Mouse (Mus musculus): ENCODE measurements at regions not wholly inside any gene's neighbourhood (a gene's known extent, or its start where the extent isn't known, plus 50 kb on each side); places are given as distances from the start of the nearest gene placed in this dataset.

DNA sequence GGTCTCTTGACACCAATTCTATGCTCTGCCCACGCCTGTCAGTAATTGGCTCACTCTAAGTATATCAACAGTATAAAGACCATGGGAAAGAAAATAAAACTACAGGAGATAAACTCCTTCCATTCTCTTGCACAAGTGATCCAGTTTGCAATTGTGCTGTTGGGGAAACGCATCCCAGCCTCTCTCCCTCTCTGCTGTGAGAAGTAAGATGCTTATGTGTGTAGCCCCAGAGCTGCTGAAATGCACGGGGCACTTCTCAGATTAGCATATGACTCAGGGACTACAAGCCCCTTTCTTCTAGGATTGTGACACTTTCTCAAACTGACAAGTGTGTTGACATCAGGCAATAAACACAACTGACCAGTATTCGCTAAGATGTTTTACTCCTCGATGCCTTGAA, 107.7 kb upstream of the Acvr2a start:
- Histone ChIP-seq H3K9ac (replicated peaks; ENCODE audit: low read depth) (no peak overlapping the region), H3K4me1 (ENCODE audit: insufficient read depth, low read depth, low read length) (no peaks in the 10 kb centered on the region), H3K36me3 (ENCODE audit: insufficient read depth, low read length) (no peaks in the 10 kb centered on the region), H3K9me3 (ENCODE audit: low read length) (no peaks in the 10 kb centered on the region), H3K4me3 (ENCODE audit: low read depth, low read length) (no peak overlapping the region), H3K27ac (ENCODE audit: low read length) (no peak overlapping the region), H3K4me2 (replicated peaks; ENCODE audit: low read depth, low read length) (no peak overlapping the region), H3K27me3 (replicated peaks; ENCODE audit: insufficient read depth, low read length) (no peaks in the 10 kb centered on the region)
- TF ChIP-seq EP300 (IDR thresholded peaks at IDR 0.05) (0 out of 2 replicates have a peak, but pooled peaks have one; percentile 20), CTCF (IDR thresholded peaks at IDR 0.05) (no peak)
- ATAC-seq (no peak), DNase-seq (ENCODE audit: low spot score) (peak; percentile 30)
- 35% methylated on average over 5 of the region's 5 CpGs for WGBS

GRCm38 (mm10) chr2:48716206-48716605, 97.7 kb upstream of the Acvr2a start:
- Histone ChIP-seq H3K36me3 (ENCODE audit: insufficient read depth, low read length) (no peaks in the 10 kb centered on the region), H3K9me3 (ENCODE audit: low read length) (no peaks in the 10 kb centered on the region), H3K9ac (replicated peaks; ENCODE audit: low read depth) (no peak overlapping the region), H3K4me1 (ENCODE audit: insufficient read depth, low read depth, low read length) (no peaks in the 10 kb centered on the region), H3K4me3 (ENCODE audit: low read depth, low read length) (no peak overlapping the region), H3K27me3 (replicated peaks; ENCODE audit: insufficient read depth, low read length) (no peaks in the 10 kb centered on the region), H3K27ac (ENCODE audit: low read length) (no peak overlapping the region), H3K4me2 (replicated peaks; ENCODE audit: low read depth, low read length) (no peak overlapping the region)
- 91% methylated on average over 4 of the region's 4 CpGs for WGBS
- ATAC-seq (no peak), DNase-seq (ENCODE audit: low spot score) (no peak)
- TF ChIP-seq EP300 (IDR thresholded peaks at IDR 0.05) (no peak), CTCF (IDR thresholded peaks at IDR 0.05) (no peak)

DNA sequence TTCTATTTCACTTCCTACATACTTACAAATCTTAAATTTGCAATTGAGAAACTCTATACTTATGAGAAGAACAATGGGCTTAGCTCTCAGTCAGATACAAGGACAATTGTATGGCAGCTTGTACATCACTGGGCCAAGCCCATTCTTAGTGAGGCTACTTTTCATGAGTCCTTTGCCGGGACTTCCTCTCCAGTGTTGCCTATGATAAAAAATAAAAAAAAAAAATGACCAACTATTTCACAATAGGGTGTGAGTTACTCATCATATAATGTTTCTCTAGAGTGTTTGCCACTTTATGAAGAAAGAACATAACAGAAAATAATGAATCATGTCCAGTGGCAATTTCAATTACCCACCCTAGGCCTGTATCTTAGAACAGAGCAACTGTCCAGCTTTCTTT, 96.1 kb upstream of the Acvr2a start:
- Histone ChIP-seq H3K27ac (ENCODE audit: low read length) (no peak overlapping the region), H3K4me1 (ENCODE audit: insufficient read depth, low read depth, low read length) (no peaks in the 10 kb centered on the region), H3K4me2 (replicated peaks; ENCODE audit: low read depth, low read length) (no peak overlapping the region), H3K27me3 (replicated peaks; ENCODE audit: insufficient read depth, low read length) (no peaks in the 10 kb centered on the region), H3K9me3 (ENCODE audit: low read length) (no peaks in the 10 kb centered on the region), H3K4me3 (ENCODE audit: low read depth, low read length) (no peak overlapping the region), H3K36me3 (ENCODE audit: insufficient read depth, low read length) (no peaks in the 10 kb centered on the region), H3K9ac (replicated peaks; ENCODE audit: low read depth) (no peak overlapping the region)
- ATAC-seq (no peak), DNase-seq (ENCODE audit: low spot score) (peak; percentile 54)
- no peak for TF ChIP-seq CTCF (IDR thresholded peaks at IDR 0.05)
- TF ChIP-seq EP300 (IDR thresholded peaks at IDR 0.05): no peak
- 62% methylated on average over 1 of the region's 1 CpGs for WGBS

GRCm38 (mm10) chr2:48718261-48718660, 95.6 kb upstream of the Acvr2a start:
- 77% methylated on average over 2 of the region's 2 CpGs for WGBS
- no peaks in the 10 kb centered on the region for H3K9me3 ChIP-seq (ENCODE audit: low read length)
- H3K9ac ChIP-seq (replicated peaks; ENCODE audit: low read depth): no peak overlapping the region
- no peak overlapping the region for H3K4me3 ChIP-seq (ENCODE audit: low read depth, low read length)
- ATAC-seq: no peak
- no peaks in the 10 kb centered on the region for H3K27me3 ChIP-seq (replicated peaks; ENCODE audit: insufficient read depth, low read length)
- H3K4me2 ChIP-seq (replicated peaks; ENCODE audit: low read depth, low read length): no peak overlapping the region
- no peaks in the 10 kb centered on the region for H3K36me3 ChIP-seq (ENCODE audit: insufficient read depth, low read length)
- no peak overlapping the region for H3K27ac ChIP-seq (ENCODE audit: low read length)
- TF ChIP-seq EP300 (IDR thresholded peaks at IDR 0.05) (no peak), CTCF (IDR thresholded peaks at IDR 0.05) (no peak)
- no peak for DNase-seq (ENCODE audit: low spot score)
- no peaks in the 10 kb centered on the region for H3K4me1 ChIP-seq (ENCODE audit: insufficient read depth, low read depth, low read length)

GRCm38 (mm10) chr2:48730780-48731179, 83.1 kb upstream of the Acvr2a start:
- H3K4me2 ChIP-seq (replicated peaks; ENCODE audit: low read depth, low read length): peak overlapping the region; percentile 39
- TF ChIP-seq EP300 (IDR thresholded peaks at IDR 0.05) (no peak), CTCF (IDR thresholded peaks at IDR 0.05) (no peak)
- DNase-seq (ENCODE audit: low spot score) (peak; percentile 37), ATAC-seq (no peak)
- peaks cover 7% of the 10 kb centered on the region; the same call in 1 of the 2 replicates for H3K4me1 ChIP-seq (ENCODE audit: insufficient read depth, low read depth, low read length)
- H3K27me3 ChIP-seq (replicated peaks; ENCODE audit: insufficient read depth, low read length): no peaks in the 10 kb centered on the region
- 25% methylated on average over 8 of the region's 8 CpGs for WGBS
- no peak overlapping the region for H3K4me3 ChIP-seq (ENCODE audit: low read depth, low read length)
- no peaks in the 10 kb centered on the region for H3K36me3 ChIP-seq (ENCODE audit: insufficient read depth, low read length)
- no peak overlapping the region for H3K9ac ChIP-seq (replicated peaks; ENCODE audit: low read depth)
- H3K9me3 ChIP-seq (ENCODE audit: low read length): no peaks in the 10 kb centered on the region
- H3K27ac ChIP-seq (ENCODE audit: low read length): no peak overlapping the region

GRCm38 (mm10) chr2:48733936-48734335, 80.0 kb upstream of the Acvr2a start:
- Histone ChIP-seq H3K9me3 (ENCODE audit: low read length) (no peaks in the 10 kb centered on the region), H3K9ac (replicated peaks; ENCODE audit: low read depth) (no peak overlapping the region), H3K4me2 (replicated peaks; ENCODE audit: low read depth, low read length) (no peak overlapping the region), H3K4me1 (ENCODE audit: insufficient read depth, low read depth, low read length) (peaks cover 7% of the 10 kb centered on the region; the same call in 1 of the 2 replicates), H3K27ac (ENCODE audit: low read length) (no peak overlapping the region), H3K36me3 (ENCODE audit: insufficient read depth, low read length) (no peaks in the 10 kb centered on the region), H3K4me3 (ENCODE audit: low read depth, low read length) (no peak overlapping the region), H3K27me3 (replicated peaks; ENCODE audit: insufficient read depth, low read length) (no peaks in the 10 kb centered on the region)
- DNase-seq (ENCODE audit: low spot score) (peak; percentile 74), ATAC-seq (no peak)
- 71% methylated on average over 1 of the region's 1 CpGs for WGBS
- no peak for TF ChIP-seq EP300 (IDR thresholded peaks at IDR 0.05)
- TF ChIP-seq CTCF (IDR thresholded peaks at IDR 0.05): no peak

DNA sequence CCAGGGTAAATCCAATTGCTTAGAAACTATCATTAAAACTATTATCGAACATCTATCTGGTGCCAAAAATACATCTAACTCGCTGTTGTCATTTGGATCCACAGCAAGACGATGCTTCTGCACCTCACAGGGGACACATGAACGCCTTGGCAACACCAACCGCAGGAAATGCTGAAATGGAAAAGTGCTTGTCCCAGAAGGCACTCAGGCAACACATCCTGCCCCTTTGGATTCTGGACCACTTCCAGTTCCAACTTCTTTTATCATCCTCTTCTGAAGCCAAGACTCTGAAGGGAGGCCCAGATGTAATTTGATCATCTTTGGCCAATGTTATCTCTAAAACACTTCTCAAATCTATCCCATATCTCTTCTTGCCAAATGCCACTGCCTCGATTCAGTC, 79.4 kb upstream of the Acvr2a start:
- Histone ChIP-seq H3K27ac (ENCODE audit: low read length) (no peak overlapping the region), H3K9me3 (ENCODE audit: low read length) (no peaks in the 10 kb centered on the region), H3K9ac (replicated peaks; ENCODE audit: low read depth) (no peak overlapping the region), H3K27me3 (replicated peaks; ENCODE audit: insufficient read depth, low read length) (no peaks in the 10 kb centered on the region), H3K36me3 (ENCODE audit: insufficient read depth, low read length) (no peaks in the 10 kb centered on the region), H3K4me1 (ENCODE audit: insufficient read depth, low read depth, low read length) (peaks cover 7% of the 10 kb centered on the region; the same call in 1 of the 2 replicates), H3K4me2 (replicated peaks; ENCODE audit: low read depth, low read length) (no peak overlapping the region), H3K4me3 (ENCODE audit: low read depth, low read length) (no peak overlapping the region)
- WGBS: 53% methylated on average over 6 of the region's 6 CpGs
- DNase-seq (ENCODE audit: low spot score): peak; percentile 38
- peak; percentile 37 for ATAC-seq
- TF ChIP-seq EP300 (IDR thresholded peaks at IDR 0.05) (no peak), CTCF (IDR thresholded peaks at IDR 0.05) (no peak)
